Mouse (Mus musculus): Measurements from ENCODE around the gene Sp2. TPM values are rescaled to one million over a fixed set of nuclear protein-coding genes. Genes with fewer than 3 reads are reported as not detected.
A peak's percentile ranks its signal among the peaks of the same experiment; 100 is the strongest.

Gene Sp2
- polyA plus RNA-seq, 1 experiment from 2014 or later = 23.9 TPM

- Histone ChIP-seq H3K27ac (ENCODE audit: low read depth, low read length) (peak overlapping the region; percentile 96), H3K9ac (ENCODE audit: low read depth, low read length) (peak overlapping the region; percentile 44; the same call in 1 of the 2 replicates), H3K27me3 (ENCODE audit: control insufficient read depth, insufficient read depth, low read length) (no peaks in the 10 kb centered on the region), H3K4me3 (ENCODE audit: low read length) (peak overlapping the region; percentile 33), H3K36me3 (ENCODE audit: control insufficient read depth, insufficient read depth, low read length) (no peaks in the 10 kb centered on the region), H3K9me3 (ENCODE audit: control insufficient read depth, low read length) (no peaks in the 10 kb centered on the region), H3K4me1 (ENCODE audit: control insufficient read depth, insufficient read depth, low read length) (peaks cover 8% of the 10 kb centered on the region), H3K4me2 (replicated peaks; ENCODE audit: low read depth, low read length) (peak overlapping the region; percentile 30)
- ATAC-seq (ENCODE audit: low FRiP score, low TSS enrichment) = peak; percentile 80
- WGBS = 9% methylated on average over 13 of the region's 13 CpGs
These were observed 53.5 kb downstream of the Sp2 start for GRCm38 (mm10) chr11:96929096-96929765.

DNA sequence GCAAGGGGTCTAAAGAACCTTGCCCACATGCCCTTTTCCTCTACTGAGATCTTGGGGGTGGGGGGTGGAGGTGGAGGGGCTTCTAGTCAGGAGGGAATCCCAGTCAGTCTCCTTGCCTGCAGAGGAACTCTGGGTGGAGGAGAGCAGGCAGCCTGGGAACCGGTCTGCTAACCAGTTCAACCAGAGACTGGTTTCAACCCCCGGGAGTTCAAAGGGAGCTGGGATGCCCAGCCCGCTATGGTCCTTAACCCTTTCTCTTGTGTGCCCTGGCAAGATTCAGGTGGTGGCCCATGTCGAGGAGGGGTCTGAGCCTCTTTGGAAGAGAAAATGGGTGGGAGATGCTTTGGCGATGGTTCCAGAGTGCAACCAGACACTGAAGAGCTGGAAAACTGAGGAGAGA is 54.1 kb downstream of the Sp2 start:
- peak overlapping the region; percentile 44; the same call in 1 of the 2 replicates for H3K9ac ChIP-seq (ENCODE audit: low read depth, low read length)
- H3K4me1 ChIP-seq (ENCODE audit: control insufficient read depth, insufficient read depth, low read length) = peaks cover 8% of the 10 kb centered on the region
- peak overlapping the region; percentile 30 for H3K4me2 ChIP-seq (replicated peaks; ENCODE audit: low read depth, low read length)
- peak overlapping the region; percentile 96; the same call in 1 of the 2 replicates for H3K27ac ChIP-seq (ENCODE audit: low read depth, low read length)
- 4% methylated on average over 5 of the region's 5 CpGs for WGBS
- H3K36me3 ChIP-seq (ENCODE audit: control insufficient read depth, insufficient read depth, low read length) = no peaks in the 10 kb centered on the region
- peak; percentile 82 for ATAC-seq (ENCODE audit: low FRiP score, low TSS enrichment)
- no peaks in the 10 kb centered on the region for H3K27me3 ChIP-seq (ENCODE audit: control insufficient read depth, insufficient read depth, low read length)
- H3K4me3 ChIP-seq (ENCODE audit: low read length) = peak overlapping the region; percentile 33
- H3K9me3 ChIP-seq (ENCODE audit: control insufficient read depth, low read length) = no peaks in the 10 kb centered on the region

DNA sequence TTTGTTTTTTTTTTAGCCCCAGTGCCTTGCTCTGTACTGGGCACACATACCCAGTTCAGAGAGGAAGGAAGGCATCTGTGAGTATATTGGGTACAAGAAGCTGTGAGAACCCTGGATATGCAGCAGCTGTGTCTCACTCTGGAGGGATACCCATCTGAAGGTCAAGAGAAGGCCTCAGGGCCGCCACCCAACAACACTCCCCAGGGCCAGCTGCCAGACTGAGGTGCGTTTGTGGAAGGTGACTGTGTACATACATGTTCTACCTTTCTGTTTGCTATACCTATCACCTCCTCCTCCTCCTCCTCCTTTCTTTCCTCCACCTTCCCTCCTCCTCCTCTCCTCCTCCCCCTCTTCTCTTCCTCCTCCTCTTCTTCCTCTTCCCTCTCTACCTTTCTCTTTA is 54.7 kb downstream of the Sp2 start, which contains the start of gene Prr15l:
Gene Prr15l, plus strand, starts transcription at position 17 of the 400 bp plus-strand sequence.
- Histone ChIP-seq H3K4me2 (replicated peaks; ENCODE audit: low read depth, low read length) (peak within 1 kb of the TSS; percentile 30), H3K9me3 (ENCODE audit: control insufficient read depth, low read length) (no peaks in the 10 kb centered on the region), H3K36me3 (ENCODE audit: control insufficient read depth, insufficient read depth, low read length) (no peaks in the 10 kb centered on the region), H3K27me3 (ENCODE audit: control insufficient read depth, insufficient read depth, low read length) (no peaks in the 10 kb centered on the region), H3K4me3 (ENCODE audit: low read length) (peak within 1 kb of the TSS; percentile 33), H3K4me1 (ENCODE audit: control insufficient read depth, insufficient read depth, low read length) (peaks cover 8% of the 10 kb centered on the region), H3K27ac (ENCODE audit: low read depth, low read length) (peak within 1 kb of the TSS; percentile 96; the same call in 1 of the 2 replicates), H3K9ac (ENCODE audit: low read depth, low read length) (peak within 1 kb of the TSS; percentile 44)
- ATAC-seq (ENCODE audit: low FRiP score, low TSS enrichment) = no peak
- WGBS = 74% methylated on average over 2 of the region's 2 CpGs

DNA sequence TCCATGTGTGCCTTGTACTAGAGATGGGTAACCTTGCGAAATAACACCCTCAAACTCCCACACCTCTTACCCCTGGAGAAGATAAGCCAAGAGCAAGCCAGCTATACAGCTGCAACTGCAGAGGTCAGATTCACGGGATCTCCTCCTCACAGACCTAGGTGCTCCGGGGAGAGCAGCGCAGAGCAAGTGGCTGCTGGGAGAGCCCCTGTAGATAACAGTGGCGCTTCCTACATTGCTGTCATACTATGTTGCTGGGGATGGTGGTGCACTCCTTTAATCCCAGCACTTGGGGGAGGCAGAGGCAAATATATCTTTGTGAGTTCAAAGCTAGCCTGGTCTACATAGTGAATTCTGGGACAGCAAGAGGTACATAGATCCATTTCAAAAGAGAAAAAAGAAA is 56.2 kb downstream of the Sp2 start:
- WGBS = 84% methylated on average over 5 of the region's 5 CpGs
- ATAC-seq (ENCODE audit: low FRiP score, low TSS enrichment) = no peak
- no peak overlapping the region for H3K9ac ChIP-seq (ENCODE audit: low read depth, low read length)
- no peaks in the 10 kb centered on the region for H3K9me3 ChIP-seq (ENCODE audit: control insufficient read depth, low read length)
- no peaks in the 10 kb centered on the region for H3K27me3 ChIP-seq (ENCODE audit: control insufficient read depth, insufficient read depth, low read length)
- no peak overlapping the region for H3K27ac ChIP-seq (ENCODE audit: low read depth, low read length)
- H3K4me1 ChIP-seq (ENCODE audit: control insufficient read depth, insufficient read depth, low read length) = peaks cover 2% of the 10 kb centered on the region
- H3K4me2 ChIP-seq (replicated peaks; ENCODE audit: low read depth, low read length) = no peak overlapping the region
- H3K4me3 ChIP-seq (ENCODE audit: low read length) = no peak overlapping the region
- no peaks in the 10 kb centered on the region for H3K36me3 ChIP-seq (ENCODE audit: control insufficient read depth, insufficient read depth, low read length)

DNA sequence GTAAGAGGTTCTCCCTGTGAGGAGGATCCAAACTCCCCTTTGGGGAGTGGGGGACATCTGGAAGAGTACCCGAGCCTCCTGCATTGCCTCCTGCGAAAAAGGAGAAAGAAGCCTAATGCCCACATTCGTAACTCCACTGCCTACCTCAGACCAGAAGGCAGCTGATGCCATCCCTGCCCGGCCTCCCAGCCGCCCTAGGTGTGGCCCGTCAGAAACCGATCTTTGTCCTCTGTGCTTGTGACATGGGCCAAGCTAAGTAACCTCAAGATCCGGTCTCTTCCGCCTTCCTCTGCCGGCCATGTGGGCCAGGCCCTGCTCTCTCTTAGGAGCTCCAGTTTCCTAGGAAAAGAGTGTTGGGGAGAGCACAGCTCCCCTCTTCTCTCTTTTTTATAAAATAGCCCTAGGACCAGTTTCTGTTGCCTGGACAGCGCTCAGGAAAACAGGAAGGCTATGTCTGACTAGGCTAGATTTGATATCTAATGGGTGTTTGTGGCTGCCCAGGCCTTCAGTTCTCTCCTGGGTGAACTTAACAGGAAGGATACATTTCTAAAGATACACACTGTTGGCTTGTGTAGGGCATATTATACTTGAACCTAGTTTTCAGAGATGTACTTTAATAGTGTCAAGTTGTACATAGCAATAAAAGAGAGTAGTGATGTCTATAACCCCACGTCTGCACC is 57.1 kb downstream of the Sp2 start:
- no peaks in the 10 kb centered on the region for H3K9me3 ChIP-seq (ENCODE audit: control insufficient read depth, low read length)
- no peak overlapping the region for H3K9ac ChIP-seq (ENCODE audit: low read depth, low read length)
- no peak overlapping the region for H3K27ac ChIP-seq (ENCODE audit: low read depth, low read length)
- WGBS = 89% methylated on average over 12 of the region's 12 CpGs
- no peak overlapping the region for H3K4me3 ChIP-seq (ENCODE audit: low read length)
- H3K36me3 ChIP-seq (ENCODE audit: control insufficient read depth, insufficient read depth, low read length) = no peaks in the 10 kb centered on the region
- no peaks in the 10 kb centered on the region; the same call in 1 of the 2 replicates for H3K4me1 ChIP-seq (ENCODE audit: control insufficient read depth, insufficient read depth, low read length)
- H3K27me3 ChIP-seq (ENCODE audit: control insufficient read depth, insufficient read depth, low read length) = no peaks in the 10 kb centered on the region
- no peak overlapping the region for H3K4me2 ChIP-seq (replicated peaks; ENCODE audit: low read depth, low read length)
- no peak for ATAC-seq (ENCODE audit: low FRiP score, low TSS enrichment)

DNA sequence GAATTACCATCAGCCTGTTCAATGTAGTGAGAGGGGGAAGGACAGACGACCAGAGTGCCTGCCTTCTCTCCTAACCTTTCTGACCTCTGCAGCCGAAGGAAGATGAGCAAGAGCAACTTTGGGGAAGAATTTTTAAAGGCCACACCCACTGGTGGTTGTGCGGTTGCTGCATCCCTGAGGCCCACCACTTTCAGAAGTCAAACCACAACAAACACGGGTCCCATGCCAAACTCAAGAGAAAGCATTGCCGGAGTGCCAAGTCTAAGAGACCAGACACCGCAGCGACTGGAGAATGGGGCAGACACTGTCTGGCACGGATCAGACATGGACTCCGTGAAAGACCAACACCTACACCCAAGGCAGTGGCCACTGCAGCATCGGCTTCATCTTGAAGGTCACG is 57.9 kb downstream of the Sp2 start:
- 83% methylated on average over 11 of the region's 11 CpGs for WGBS
- Histone ChIP-seq H3K4me3 (ENCODE audit: low read length) (no peak overlapping the region), H3K4me1 (ENCODE audit: control insufficient read depth, insufficient read depth, low read length) (no peaks in the 10 kb centered on the region; the same call in 1 of the 2 replicates), H3K27ac (ENCODE audit: low read depth, low read length) (no peak overlapping the region), H3K9me3 (ENCODE audit: control insufficient read depth, low read length) (no peaks in the 10 kb centered on the region), H3K36me3 (ENCODE audit: control insufficient read depth, insufficient read depth, low read length) (no peaks in the 10 kb centered on the region), H3K27me3 (ENCODE audit: control insufficient read depth, insufficient read depth, low read length) (no peaks in the 10 kb centered on the region), H3K9ac (ENCODE audit: low read depth, low read length) (no peak overlapping the region), H3K4me2 (replicated peaks; ENCODE audit: low read depth, low read length) (no peak overlapping the region)
- no peak for ATAC-seq (ENCODE audit: low FRiP score, low TSS enrichment)

- ATAC-seq (ENCODE audit: low FRiP score, low TSS enrichment) = no peak
- Histone ChIP-seq H3K27me3 (ENCODE audit: control insufficient read depth, insufficient read depth, low read length) (no peaks in the 10 kb centered on the region), H3K9ac (ENCODE audit: low read depth, low read length) (no peak overlapping the region), H3K9me3 (ENCODE audit: control insufficient read depth, low read length) (no peaks in the 10 kb centered on the region), H3K27ac (ENCODE audit: low read depth, low read length) (no peak overlapping the region), H3K4me2 (replicated peaks; ENCODE audit: low read depth, low read length) (no peak overlapping the region), H3K36me3 (ENCODE audit: control insufficient read depth, insufficient read depth, low read length) (no peaks in the 10 kb centered on the region), H3K4me1 (ENCODE audit: control insufficient read depth, insufficient read depth, low read length) (peaks cover 10% of the 10 kb centered on the region), H3K4me3 (ENCODE audit: low read length) (no peak overlapping the region)
- 59% methylated on average over 6 of the region's 6 CpGs for WGBS
These were observed 63.8 kb downstream of the Sp2 start for GRCm38 (mm10) chr11:96919003-96919402.

DNA sequence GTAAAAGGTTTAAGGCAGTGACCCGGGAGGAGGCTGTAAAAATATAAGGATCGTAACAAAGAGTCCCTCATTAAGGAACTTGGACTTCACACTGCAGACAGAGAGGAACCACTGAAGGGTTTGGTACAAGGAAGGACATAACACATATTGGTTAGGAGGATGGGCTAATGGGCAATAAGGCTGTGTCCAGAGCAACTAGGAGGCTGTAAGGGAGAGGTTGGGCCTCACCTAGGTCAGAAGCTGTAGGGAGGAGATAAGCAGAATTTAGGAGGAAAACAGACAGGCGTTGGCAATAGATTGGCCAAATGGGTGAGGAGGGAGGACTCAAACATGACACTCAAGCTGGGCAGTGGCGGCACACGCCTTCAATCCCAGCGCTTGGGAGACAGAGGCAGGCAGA is 65.3 kb downstream of the Sp2 start:
- 89% methylated on average over 6 of the region's 6 CpGs for WGBS
- Histone ChIP-seq H3K4me3 (ENCODE audit: low read length) (no peak overlapping the region), H3K27ac (ENCODE audit: low read depth, low read length) (no peak overlapping the region), H3K9me3 (ENCODE audit: control insufficient read depth, low read length) (no peaks in the 10 kb centered on the region), H3K9ac (ENCODE audit: low read depth, low read length) (no peak overlapping the region), H3K4me2 (replicated peaks; ENCODE audit: low read depth, low read length) (no peak overlapping the region), H3K36me3 (ENCODE audit: control insufficient read depth, insufficient read depth, low read length) (peaks cover 6% of the 10 kb centered on the region; the same call in 1 of the 2 replicates), H3K27me3 (ENCODE audit: control insufficient read depth, insufficient read depth, low read length) (no peaks in the 10 kb centered on the region), H3K4me1 (ENCODE audit: control insufficient read depth, insufficient read depth, low read length) (peaks cover 10% of the 10 kb centered on the region)
- no peak for ATAC-seq (ENCODE audit: low FRiP score, low TSS enrichment)

- peak overlapping the region; percentile 14; the same call in 1 of the 2 replicates for H3K9ac ChIP-seq (ENCODE audit: low read depth, low read length)
- no peaks in the 10 kb centered on the region for H3K27me3 ChIP-seq (ENCODE audit: control insufficient read depth, insufficient read depth, low read length)
- H3K36me3 ChIP-seq (ENCODE audit: control insufficient read depth, insufficient read depth, low read length) = peaks cover 6% of the 10 kb centered on the region
- peak overlapping the region; percentile 42 for H3K4me2 ChIP-seq (replicated peaks; ENCODE audit: low read depth, low read length)
- peaks cover 10% of the 10 kb centered on the region for H3K4me1 ChIP-seq (ENCODE audit: control insufficient read depth, insufficient read depth, low read length)
- WGBS = 30% methylated on average over 12 of the region's 13 CpGs
- ATAC-seq (ENCODE audit: low FRiP score, low TSS enrichment) = no peak
- H3K27ac ChIP-seq (ENCODE audit: low read depth, low read length) = no peak overlapping the region
- peak overlapping the region; percentile 33 for H3K4me3 ChIP-seq (ENCODE audit: low read length)
- no peaks in the 10 kb centered on the region for H3K9me3 ChIP-seq (ENCODE audit: control insufficient read depth, low read length)
These were observed 65.8 kb downstream of the Sp2 start for GRCm38 (mm10) chr11:96916885-96917396.
